Mouse (Mus musculus): ENCODE data around the gene Sik2. TPM values are rescaled to one million over a fixed set of nuclear protein-coding genes. Genes with fewer than 3 reads are reported as not detected.

Gene Sik2
- polyA plus RNA-seq, 1 experiment, result 9.1 TPM

GRCm38 (mm10) chr9:50922363-50923153 is 86.3 kb downstream of the Sik2 start:
- H3K36me3 ChIP-seq (ENCODE audit: control insufficient read depth, insufficient read depth), result no peaks in the 10 kb centered on the region
- no peak overlapping the region for H3K4me3 ChIP-seq (ENCODE audit: insufficient read depth, poor library complexity, severe bottlenecking)
- H3K27me3 ChIP-seq (ENCODE audit: control insufficient read depth, insufficient read depth, insufficient read length), result no peaks in the 10 kb centered on the region
- no peak overlapping the region for H3ac ChIP-seq (ENCODE audit: control insufficient read depth, insufficient read length, low read depth)
- TF ChIP-seq CTCF (IDR thresholded peaks at IDR 0.05; ENCODE audit: control insufficient read depth, insufficient read depth, insufficient read length), result no peak
- no peak for TF ChIP-seq MYOG (IDR thresholded peaks at IDR 0.05; ENCODE audit: control insufficient read depth, extremely low read depth, insufficient read length)
- TF ChIP-seq CEBPB (IDR thresholded peaks at IDR 0.05; ENCODE audit: low read depth), result no peak
- no peak for TF ChIP-seq MYOD1 (IDR thresholded peaks at IDR 0.05; ENCODE audit: control insufficient read depth, insufficient read length, low read depth)
- no peak for TF ChIP-seq MAX (IDR thresholded peaks at IDR 0.05)
- TF ChIP-seq USF1 (IDR thresholded peaks at IDR 0.05; ENCODE audit: low read depth), result no peak
- TF ChIP-seq FOSL1 (IDR thresholded peaks at IDR 0.05; ENCODE audit: insufficient read depth, low read length, poor library complexity, severe bottlenecking), result no peak
- no peaks in the 10 kb centered on the region for H3K79me2 ChIP-seq (ENCODE audit: control insufficient read depth, insufficient read depth)
- H3K79me3 ChIP-seq (ENCODE audit: low read depth), result no peaks in the 10 kb centered on the region

- no peak overlapping the region for H3K4me3 ChIP-seq (ENCODE audit: insufficient read depth, poor library complexity, severe bottlenecking)
- no peaks in the 10 kb centered on the region for H3K79me2 ChIP-seq (ENCODE audit: control insufficient read depth, insufficient read depth)
- no peaks in the 10 kb centered on the region for H3K36me3 ChIP-seq (ENCODE audit: control insufficient read depth, insufficient read depth)
- H3K79me3 ChIP-seq (ENCODE audit: low read depth), result no peaks in the 10 kb centered on the region
- H3ac ChIP-seq (ENCODE audit: control insufficient read depth, insufficient read length, low read depth), result no peak overlapping the region
- no peaks in the 10 kb centered on the region for H3K27me3 ChIP-seq (ENCODE audit: control insufficient read depth, insufficient read depth, insufficient read length)
- TF ChIP-seq USF1 (IDR thresholded peaks at IDR 0.05; ENCODE audit: low read depth) (no peak), FOSL1 (IDR thresholded peaks at IDR 0.05; ENCODE audit: insufficient read depth, low read length, poor library complexity, severe bottlenecking) (no peak), MYOG (IDR thresholded peaks at IDR 0.05; ENCODE audit: control insufficient read depth, extremely low read depth, insufficient read length) (no peak), MYOD1 (IDR thresholded peaks at IDR 0.05; ENCODE audit: control insufficient read depth, insufficient read length, low read depth) (no peak), CEBPB (IDR thresholded peaks at IDR 0.05; ENCODE audit: low read depth) (no peak), CTCF (IDR thresholded peaks at IDR 0.05; ENCODE audit: control insufficient read depth, insufficient read depth, insufficient read length) (no peak), MAX (IDR thresholded peaks at IDR 0.05) (no peak)
Measured at GRCm38 (mm10) chr9:50920933-50921895, 87.7 kb downstream of the Sik2 start.

- TF ChIP-seq MAX (IDR thresholded peaks at IDR 0.05) (no peak), USF1 (IDR thresholded peaks at IDR 0.05; ENCODE audit: low read depth) (no peak), MYOG (IDR thresholded peaks at IDR 0.05; ENCODE audit: control insufficient read depth, extremely low read depth, insufficient read length) (no peak), MYOD1 (IDR thresholded peaks at IDR 0.05; ENCODE audit: control insufficient read depth, insufficient read length, low read depth) (no peak), CTCF (IDR thresholded peaks at IDR 0.05; ENCODE audit: control insufficient read depth, insufficient read depth, insufficient read length) (no peak), CEBPB (IDR thresholded peaks at IDR 0.05; ENCODE audit: low read depth) (no peak), FOSL1 (IDR thresholded peaks at IDR 0.05; ENCODE audit: insufficient read depth, low read length, poor library complexity, severe bottlenecking) (no peak)
Measured at GRCm38 (mm10) chr9:50919554-50919953, 89.3 kb downstream of the Sik2 start.

GRCm38 (mm10) chr9:50918131-50918530 is 90.7 kb downstream of the Sik2 start:
- H3K79me2 ChIP-seq (ENCODE audit: control insufficient read depth, insufficient read depth), result no peaks in the 10 kb centered on the region
- H3K79me3 ChIP-seq (ENCODE audit: low read depth), result no peaks in the 10 kb centered on the region
- no peak overlapping the region for H3K4me3 ChIP-seq (ENCODE audit: insufficient read depth, poor library complexity, severe bottlenecking)
- no peaks in the 10 kb centered on the region for H3K27me3 ChIP-seq (ENCODE audit: control insufficient read depth, insufficient read depth, insufficient read length)
- H3ac ChIP-seq (ENCODE audit: control insufficient read depth, insufficient read length, low read depth), result no peak overlapping the region
- TF ChIP-seq USF1 (IDR thresholded peaks at IDR 0.05; ENCODE audit: low read depth), result no peak
- TF ChIP-seq MAX (IDR thresholded peaks at IDR 0.05), result no peak
- TF ChIP-seq MYOG (IDR thresholded peaks at IDR 0.05; ENCODE audit: control insufficient read depth, extremely low read depth, insufficient read length), result no peak
- TF ChIP-seq CEBPB (IDR thresholded peaks at IDR 0.05; ENCODE audit: low read depth), result no peak
- no peak for TF ChIP-seq FOSL1 (IDR thresholded peaks at IDR 0.05; ENCODE audit: insufficient read depth, low read length, poor library complexity, severe bottlenecking)
- TF ChIP-seq MYOD1 (IDR thresholded peaks at IDR 0.05; ENCODE audit: control insufficient read depth, insufficient read length, low read depth), result no peak
- no peak for TF ChIP-seq CTCF (IDR thresholded peaks at IDR 0.05; ENCODE audit: control insufficient read depth, insufficient read depth, insufficient read length)
- H3K36me3 ChIP-seq (ENCODE audit: control insufficient read depth, insufficient read depth), result no peaks in the 10 kb centered on the region

More at GRCm38 (mm10) chr9:50919554-50919953, 89.3 kb downstream of the Sik2 start:
- Histone ChIP-seq H3K4me3 (ENCODE audit: insufficient read depth, poor library complexity, severe bottlenecking) (no peak overlapping the region), H3K27me3 (ENCODE audit: control insufficient read depth, insufficient read depth, insufficient read length) (no peaks in the 10 kb centered on the region), H3K79me2 (ENCODE audit: control insufficient read depth, insufficient read depth) (no peaks in the 10 kb centered on the region), H3ac (ENCODE audit: control insufficient read depth, insufficient read length, low read depth) (no peak overlapping the region), H3K36me3 (ENCODE audit: control insufficient read depth, insufficient read depth) (no peaks in the 10 kb centered on the region), H3K79me3 (ENCODE audit: low read depth) (no peaks in the 10 kb centered on the region)

GRCm38 (mm10) chr9:50911861-50912515 is 96.9 kb downstream of the Sik2 start:
- no peaks in the 10 kb centered on the region for H3K79me3 ChIP-seq (ENCODE audit: low read depth)
- no peak overlapping the region for H3K4me3 ChIP-seq (ENCODE audit: insufficient read depth, poor library complexity, severe bottlenecking)
- H3K27me3 ChIP-seq (ENCODE audit: control insufficient read depth, insufficient read depth, insufficient read length), result no peaks in the 10 kb centered on the region
- H3K79me2 ChIP-seq (ENCODE audit: control insufficient read depth, insufficient read depth), result no peaks in the 10 kb centered on the region
- peaks cover 7% of the 10 kb centered on the region for H3K36me3 ChIP-seq (ENCODE audit: control insufficient read depth, insufficient read depth)
- H3ac ChIP-seq (ENCODE audit: control insufficient read depth, insufficient read length, low read depth), result no peak overlapping the region
- no peak for TF ChIP-seq CEBPB (IDR thresholded peaks at IDR 0.05; ENCODE audit: low read depth)
- TF ChIP-seq FOSL1 (IDR thresholded peaks at IDR 0.05; ENCODE audit: insufficient read depth, low read length, poor library complexity, severe bottlenecking), result no peak
- TF ChIP-seq MYOD1 (IDR thresholded peaks at IDR 0.05; ENCODE audit: control insufficient read depth, insufficient read length, low read depth), result no peak

Measured in C2C12 (cell line).